Mouse (Mus musculus): ENCODE measurements around the gene Satb2. TPM values are rescaled to one million over a fixed set of nuclear protein-coding genes. Genes with fewer than 3 reads are reported as not detected.

Gene Satb2
- polyA plus RNA-seq, 1 experiment, result 1.8 TPM

DNA sequence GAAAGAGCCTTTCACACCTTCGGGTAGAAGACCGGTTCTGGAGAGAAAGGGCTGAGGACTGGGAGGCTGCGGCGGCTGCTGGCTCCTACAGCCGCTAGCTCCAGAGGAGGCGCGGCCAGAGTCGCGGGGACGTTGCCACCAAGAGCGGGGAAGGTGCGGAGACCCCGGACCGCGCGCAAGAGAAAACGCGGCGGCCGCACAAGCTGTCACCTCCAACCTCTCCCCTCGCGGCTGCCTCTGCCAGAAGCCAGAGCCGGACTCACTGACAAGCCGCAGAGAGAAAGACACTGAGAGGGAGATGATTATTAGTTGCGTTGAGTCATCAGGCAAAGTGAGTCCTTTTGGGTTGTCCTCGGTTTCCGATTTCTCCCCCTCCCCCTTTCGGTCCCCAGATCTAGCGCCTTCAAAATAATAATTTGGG lies 7.0 kb downstream of the Satb2 start:
- H3K27me3 ChIP-seq (ENCODE audit: control insufficient read depth, insufficient read depth, insufficient read length), result no peaks in the 10 kb centered on the region
- no peaks in the 10 kb centered on the region for H3K36me3 ChIP-seq (ENCODE audit: control insufficient read depth, insufficient read depth)
- H3K4me3 ChIP-seq, result peak overlapping the region; percentile 75
- H3ac ChIP-seq (ENCODE audit: control insufficient read depth, insufficient read length), result peak overlapping the region; percentile 82
- peak overlapping the region; percentile 90 for H3K4me2 ChIP-seq (ENCODE audit: low read depth)
- TF ChIP-seq MYOG (IDR thresholded peaks at IDR 0.05; ENCODE audit: control insufficient read depth in 1 of 3, insufficient read depth in 1 of 3, insufficient read length in 2 of 3, low read depth in 2 of 3) (no peak), POLR2A (IDR thresholded peaks at IDR 0.05; ENCODE audit: insufficient read length, low read depth) (peak; percentile 48), TCF3 (IDR thresholded peaks at IDR 0.05; ENCODE audit: insufficient read length, low read depth) (no peak), POLR2AphosphoS2 (IDR thresholded peaks at IDR 0.05; ENCODE audit: insufficient read length, low read depth) (peak; percentile 41), CEBPB (IDR thresholded peaks at IDR 0.05; ENCODE audit: insufficient read depth, poor library complexity, severe bottlenecking) (no peak), USF1 (IDR thresholded peaks at IDR 0.05; ENCODE audit: low read depth) (no peak), E2F4 (IDR thresholded peaks at IDR 0.05; ENCODE audit: insufficient read depth) (no peak), TCF12 (IDR thresholded peaks at IDR 0.05; ENCODE audit: insufficient read depth, poor library complexity, severe bottlenecking) (no peak), MYOD1 (IDR thresholded peaks at IDR 0.05; ENCODE audit: control insufficient read depth in 1 of 3, insufficient read length in 2 of 3, low read depth in 2 of 3) (no peak)
- H3K79me2 ChIP-seq (ENCODE audit: control insufficient read depth, insufficient read depth), result peaks cover 23% of the 10 kb centered on the region

DNA sequence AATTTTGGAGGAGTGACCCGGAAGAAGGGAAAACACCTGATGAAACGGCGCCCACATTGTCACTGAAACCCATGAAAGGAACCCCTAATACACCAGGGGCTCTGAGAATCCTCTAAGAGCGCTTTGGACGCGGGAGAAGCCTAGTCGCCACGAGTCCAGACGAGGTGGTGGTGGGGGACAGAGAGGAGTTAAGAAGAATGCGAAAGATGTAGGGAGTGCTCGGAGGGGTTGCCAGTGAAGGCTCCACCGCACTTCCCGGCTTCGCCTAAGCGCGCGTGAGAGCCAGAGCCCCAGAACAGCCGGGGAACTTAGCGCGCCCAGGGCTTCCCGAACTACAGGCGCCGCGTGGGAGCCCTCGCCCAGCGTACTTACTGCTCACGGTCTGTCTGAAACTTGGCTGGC lies 7.7 kb downstream of the Satb2 start:
- TF ChIP-seq CEBPB (IDR thresholded peaks at IDR 0.05; ENCODE audit: insufficient read depth, poor library complexity, severe bottlenecking), result no peak
- peak; percentile 30 for TF ChIP-seq POLR2AphosphoS2 (IDR thresholded peaks at IDR 0.05; ENCODE audit: insufficient read length, low read depth)
- TF ChIP-seq TCF3 (IDR thresholded peaks at IDR 0.05; ENCODE audit: insufficient read length, low read depth), result no peak
- no peak for TF ChIP-seq TCF12 (IDR thresholded peaks at IDR 0.05; ENCODE audit: insufficient read depth, poor library complexity, severe bottlenecking)
- Histone ChIP-seq H3K79me2 (ENCODE audit: control insufficient read depth, insufficient read depth) (peaks cover 23% of the 10 kb centered on the region), H3K4me2 (ENCODE audit: low read depth) (peak overlapping the region; percentile 90), H3ac (ENCODE audit: control insufficient read depth, insufficient read length) (peak overlapping the region; percentile 82), H3K27me3 (ENCODE audit: control insufficient read depth, insufficient read depth, insufficient read length) (no peaks in the 10 kb centered on the region), H3K4me3 (peak overlapping the region; percentile 75), H3K36me3 (ENCODE audit: control insufficient read depth, insufficient read depth) (no peaks in the 10 kb centered on the region)

DNA sequence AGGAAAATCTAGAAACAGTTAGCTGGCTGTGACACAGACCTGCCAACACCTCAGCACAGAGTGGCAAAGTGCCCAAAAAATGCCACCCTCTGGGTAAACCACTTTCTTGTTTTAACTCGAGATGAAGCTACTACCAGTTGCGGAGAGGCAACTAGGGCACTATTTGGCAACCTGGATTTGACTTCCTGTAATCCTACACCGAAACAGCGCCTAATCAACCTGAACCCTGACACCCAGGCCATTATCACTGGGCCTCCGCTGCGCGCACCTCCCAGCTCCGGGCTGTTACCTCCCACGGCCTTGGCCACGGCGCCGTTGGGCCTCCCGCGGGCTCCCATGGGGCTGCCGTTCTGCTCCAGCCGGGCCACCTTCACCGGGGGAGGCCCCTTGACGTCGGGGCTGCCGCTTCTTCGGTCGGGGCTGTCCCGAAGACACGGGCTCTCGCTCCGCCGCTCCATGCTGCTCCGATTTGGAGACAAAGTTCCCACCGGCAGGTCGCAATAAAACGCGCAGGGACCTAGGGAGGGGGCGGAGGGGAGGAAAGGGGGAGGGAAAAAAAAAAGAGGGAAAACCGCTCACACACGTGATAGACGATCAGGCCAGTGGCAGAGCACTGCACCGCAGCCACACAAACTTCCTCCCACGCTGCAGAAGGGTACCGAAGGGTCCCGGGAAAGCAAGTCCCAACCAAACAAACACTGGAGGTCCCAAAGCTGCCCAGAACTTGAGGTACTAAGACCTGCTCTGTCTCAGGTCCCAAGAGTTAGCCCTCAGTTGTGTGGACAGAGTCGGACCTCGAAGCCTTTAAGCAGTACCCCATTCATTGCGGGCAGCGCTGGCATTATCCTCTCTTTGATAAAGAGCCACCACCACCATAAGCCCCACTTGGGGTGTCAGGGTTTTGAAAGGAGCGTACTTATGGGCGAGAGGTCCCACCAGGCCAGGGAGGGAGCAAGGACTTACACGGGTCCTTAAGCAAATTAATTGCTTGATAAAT lies 8.8 kb downstream of the Satb2 start:
- Histone ChIP-seq H3K79me2 (ENCODE audit: control insufficient read depth, insufficient read depth) (peaks cover 23% of the 10 kb centered on the region), H3K36me3 (ENCODE audit: control insufficient read depth, insufficient read depth) (no peaks in the 10 kb centered on the region), H3ac (ENCODE audit: control insufficient read depth, insufficient read length) (no peak overlapping the region), H3K27me3 (ENCODE audit: control insufficient read depth, insufficient read depth, insufficient read length) (no peaks in the 10 kb centered on the region), H3K4me2 (ENCODE audit: low read depth) (peak overlapping the region; percentile 90), H3K4me3 (peak overlapping the region; percentile 75)
- TF ChIP-seq CEBPB (IDR thresholded peaks at IDR 0.05; ENCODE audit: insufficient read depth, poor library complexity, severe bottlenecking), result no peak
- TF ChIP-seq MYOG (IDR thresholded peaks at IDR 0.05; ENCODE audit: control insufficient read depth in 1 of 3, insufficient read depth in 1 of 3, insufficient read length in 2 of 3, low read depth in 2 of 3), result no peak
- TF ChIP-seq E2F4 (IDR thresholded peaks at IDR 0.05; ENCODE audit: insufficient read depth), result no peak
- TF ChIP-seq USF1 (IDR thresholded peaks at IDR 0.05; ENCODE audit: low read depth), result no peak
- TF ChIP-seq POLR2A (IDR thresholded peaks at IDR 0.05; ENCODE audit: insufficient read length, low read depth), result no peak

DNA sequence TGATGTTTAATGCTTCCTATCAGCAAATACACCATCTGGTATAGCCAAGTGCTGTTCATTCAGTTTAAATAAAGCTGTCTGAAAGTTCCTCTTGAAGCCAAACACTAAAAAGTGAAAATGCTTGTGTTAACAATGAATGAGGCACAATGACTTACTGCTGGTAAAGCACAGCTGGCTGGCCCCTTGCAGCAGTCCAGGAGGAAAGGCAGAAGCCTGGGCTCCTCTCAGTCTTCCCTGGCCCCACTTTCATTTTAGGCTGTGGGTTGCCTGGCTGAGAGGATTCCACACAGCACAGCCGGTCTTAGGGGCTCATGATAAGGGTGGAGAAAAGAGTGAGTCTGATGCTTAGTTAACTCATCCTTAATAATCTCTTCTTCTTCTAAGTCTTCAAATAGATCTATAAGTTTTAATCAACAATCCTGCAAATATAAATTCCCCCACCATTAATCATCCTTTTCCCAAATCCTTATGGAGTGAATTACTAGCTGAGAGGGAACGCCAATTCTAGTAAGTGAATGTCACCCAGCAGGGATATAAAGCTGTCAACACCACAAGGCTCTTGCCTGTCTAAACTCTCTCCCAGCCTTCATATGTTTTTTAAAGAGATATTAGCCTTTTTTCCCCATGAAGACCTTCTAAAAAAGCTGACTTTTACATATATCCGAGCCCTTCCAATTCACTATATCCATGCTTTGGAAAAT lies 12.4 kb downstream of the Satb2 start:
- TF ChIP-seq MAX (IDR thresholded peaks at IDR 0.05; ENCODE audit: low read depth) (no peak), SRF (IDR thresholded peaks at IDR 0.05; ENCODE audit: control insufficient read depth, insufficient read length, low read depth) (no peak), REST (IDR thresholded peaks at IDR 0.05; ENCODE audit: insufficient read depth, insufficient read length) (no peak), MYOG (IDR thresholded peaks at IDR 0.05; ENCODE audit: control insufficient read depth in 1 of 3, insufficient read depth in 1 of 3, insufficient read length in 2 of 3, low read depth in 2 of 3) (no peak), POLR2A (IDR thresholded peaks at IDR 0.05; ENCODE audit: insufficient read length, low read depth) (no peak), USF1 (IDR thresholded peaks at IDR 0.05; ENCODE audit: low read depth) (no peak), TCF3 (IDR thresholded peaks at IDR 0.05; ENCODE audit: insufficient read length, low read depth) (no peak), MYOD1 (IDR thresholded peaks at IDR 0.05; ENCODE audit: control insufficient read depth in 1 of 3, insufficient read length in 2 of 3, low read depth in 2 of 3) (no peak), E2F4 (IDR thresholded peaks at IDR 0.05; ENCODE audit: insufficient read depth) (no peak), TCF12 (IDR thresholded peaks at IDR 0.05; ENCODE audit: insufficient read depth, poor library complexity, severe bottlenecking) (no peak), POLR2AphosphoS2 (IDR thresholded peaks at IDR 0.05; ENCODE audit: insufficient read length, low read depth) (no peak), CEBPB (IDR thresholded peaks at IDR 0.05; ENCODE audit: insufficient read depth, poor library complexity, severe bottlenecking) (no peak)
- Histone ChIP-seq H3K79me2 (ENCODE audit: control insufficient read depth, insufficient read depth) (peaks cover 23% of the 10 kb centered on the region), H3K27me3 (ENCODE audit: control insufficient read depth, insufficient read depth, insufficient read length) (no peaks in the 10 kb centered on the region), H3K4me3 (no peak overlapping the region), H3K36me3 (ENCODE audit: control insufficient read depth, insufficient read depth) (no peaks in the 10 kb centered on the region), H3K4me2 (ENCODE audit: low read depth) (no peak overlapping the region), H3ac (ENCODE audit: control insufficient read depth, insufficient read length) (no peak overlapping the region)
